Mouse (Mus musculus) CD4-positive, CD25-positive, alpha-beta regulatory T cell (primary cell): ENCODE measurements around the gene Gm10985. TPM values are rescaled to one million over a fixed set of nuclear protein-coding genes. Genes with fewer than 3 reads are reported as not detected.

Experiments used
- polyA plus RNA-seq: library from polyadenylated mRNA; unstranded; fragments of 100-300 nt; shearing (Covaris generic); gene quantifications from one replicate; pipeline ENCODE4 v1.2.1, GENCODE M21; 2017

The Gm10985 gene
- polyA plus RNA-seq, result not detected

DNA sequence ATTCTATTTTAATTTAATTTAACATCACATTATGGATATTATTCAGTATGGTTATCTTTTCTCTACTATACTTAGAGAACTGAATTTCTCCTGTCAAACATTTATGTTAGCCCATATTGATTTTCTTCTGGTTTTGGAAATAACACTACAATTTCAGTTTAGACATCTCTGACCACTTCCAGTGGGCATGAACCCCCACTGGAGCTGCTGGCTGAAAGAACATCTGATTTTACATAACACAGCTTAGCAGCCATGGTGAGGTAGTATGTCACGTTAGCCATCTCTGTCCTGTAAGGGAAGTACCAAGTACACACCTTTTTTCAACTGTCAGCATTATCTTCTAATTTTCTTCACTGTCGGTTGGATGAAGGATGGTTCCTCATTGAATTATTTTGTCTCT lies at the start of gene Gm10985:
Gm10985 (plus strand) TSS at position 301 of the 400 bp plus-strand sequence.

GRCm38 (mm10) chr3:53863383-53864220 lies 18.7 kb downstream of the Gm10985 start, which contains the start of gene Ufm1:
Ufm1 (minus strand) TSS chr3:53863830.

Other genes starting within 250 kb of the Gm10985 start
- gene Frem2, start 187.7 kb upstream of the Gm10985 start, polyA plus RNA-seq, result 0.14 TPM
- gene Ufm1, start 18.7 kb downstream of the Gm10985 start, polyA plus RNA-seq, result 56.0 TPM